Mouse (Mus musculus) small intestine, adult 2 months (tissue): ENCODE measurements at regions not wholly inside any gene's neighbourhood (a gene's known extent, or its start where the extent isn't known, plus 50 kb on each side); places are given as distances from the start of the nearest gene placed in this dataset.

Source experiments
- CTCF ChIP-seq: fragments of 200-500 bp; IDR thresholded peaks from 2 replicates; pipeline ENCODE4 v1.5.1; 2012; ENCODE audit warnings: low read depth, mild to moderate bottlenecking, control low read depth, inconsistent platforms, low read length, moderate library complexity, mixed read lengths; ENCODE audit not compliant: insufficient replicate concordance, insufficient read length; ENCODE audit errors: extremely low read depth
- POLR2A ChIP-seq: fragments of 200-500 bp; IDR thresholded peaks from 2 replicates; pipeline ENCODE4 v1.6.1; 2012; ENCODE audit warnings: low read depth, mild to moderate bottlenecking, control low read depth, inconsistent platforms, low read length, moderate library complexity

DNA sequence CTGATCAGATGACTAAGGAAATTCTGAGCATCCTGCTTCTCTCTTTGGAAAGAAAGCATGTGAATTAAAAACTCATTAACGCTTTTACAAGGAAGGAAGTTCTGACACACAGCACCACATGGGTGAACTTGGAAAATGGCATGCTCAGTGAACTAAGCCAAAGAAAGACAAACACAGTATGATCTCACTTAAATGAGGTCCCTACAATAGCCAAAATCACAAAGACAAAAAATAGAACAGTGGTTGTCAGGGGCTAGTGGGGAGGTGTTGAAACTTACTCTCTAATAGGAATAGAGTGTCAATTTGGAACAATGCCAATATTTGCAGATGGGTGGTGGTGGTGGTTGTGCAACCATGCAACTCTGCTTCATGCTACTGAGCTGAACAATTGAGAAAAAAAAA is 172.7 kb upstream of the Prkcq start:
- TF ChIP-seq POLR2A (no peak), CTCF (no peak)
